Mouse (Mus musculus) telencephalon, adult 2 months (tissue): Measurements from ENCODE around the gene B4galnt4.
A peak's percentile ranks its signal among the peaks of the same experiment; 100 is the strongest.

Source experiments
- DNase-seq: peaks from one replicate; pipeline ENCODE4 v3.0.0-alpha.2; 2011; ENCODE audit warnings: low read depth, low spot score

The B4galnt4 gene

GRCm38 (mm10) chr7:141070058-141070862 lies 9.4 kb downstream of the B4galnt4 start:
- DNase-seq, result peak; percentile 80

GRCm38 (mm10) chr7:141072017-141072745 lies 11.3 kb downstream of the B4galnt4 start:
- no peak for DNase-seq

GRCm38 (mm10) chr7:141073782-141074181 lies 12.9 kb downstream of the B4galnt4 start:
- DNase-seq, result no peak

GRCm38 (mm10) chr7:141077841-141078240 lies 16.9 kb downstream of the B4galnt4 start, which contains the start of gene Pkp3:
Pkp3 (plus strand) TSS chr7:141078218.
- DNase-seq, result no peak

- DNase-seq, result no peak
Measured at GRCm38 (mm10) chr7:141078876-141079275, 18.0 kb downstream of the B4galnt4 start.

GRCm38 (mm10) chr7:141079481-141080449 lies 18.9 kb downstream of the B4galnt4 start:
- no peak for DNase-seq

DNA sequence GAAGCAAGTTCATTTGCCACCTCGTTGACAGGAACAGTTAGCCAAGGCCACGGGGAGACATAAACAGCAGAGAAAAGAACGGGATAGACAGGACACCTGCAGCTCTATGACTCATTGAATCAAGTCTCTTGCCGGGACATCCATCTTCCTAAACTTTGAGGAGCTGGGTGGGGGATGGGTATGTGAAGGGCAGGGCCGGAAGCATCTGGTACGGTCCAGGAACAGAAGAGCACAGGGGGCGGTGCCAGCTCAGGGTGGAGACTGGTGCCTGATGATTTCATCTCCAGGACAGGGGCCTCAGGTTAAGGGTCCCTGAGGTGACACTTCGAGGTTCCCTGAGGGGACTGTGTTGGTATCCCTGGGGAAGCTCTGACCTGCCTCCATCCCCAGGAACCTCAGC lies 27.0 kb downstream of the B4galnt4 start:
- DNase-seq, result no peak

DNA sequence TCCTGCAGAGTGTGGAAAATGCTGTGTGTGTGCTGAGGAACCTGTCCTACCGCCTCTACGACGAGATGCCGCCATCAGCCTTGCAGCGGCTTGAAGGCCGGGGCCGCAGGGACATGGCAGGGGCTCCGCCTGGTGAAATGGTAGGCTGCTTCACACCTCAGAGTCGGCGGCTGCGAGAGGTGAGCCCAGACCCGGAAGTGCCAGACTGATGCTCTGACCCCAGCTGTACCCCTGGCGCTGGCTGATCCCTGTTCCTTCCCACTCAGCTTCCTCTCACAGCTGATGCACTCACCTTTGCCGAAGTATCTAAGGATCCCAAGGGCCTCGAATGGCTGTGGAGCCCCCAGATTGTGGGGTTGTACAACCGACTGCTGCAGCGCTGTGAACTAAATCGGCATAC lies 27.6 kb downstream of the B4galnt4 start:
- DNase-seq, result no peak

- no peak for DNase-seq
Measured at GRCm38 (mm10) chr7:141090228-141090627, 29.3 kb downstream of the B4galnt4 start.

GRCm38 (mm10) chr7:141092051-141092735 lies 31.3 kb downstream of the B4galnt4 start:
- no peak for DNase-seq

GRCm38 (mm10) chr7:141093950-141094349 lies 33.0 kb downstream of the B4galnt4 start:
- no peak for DNase-seq

- DNase-seq, result no peak
Measured at GRCm38 (mm10) chr7:141094487-141095205, 33.7 kb downstream of the B4galnt4 start.

- no peak for DNase-seq
Measured at GRCm38 (mm10) chr7:141096021-141096420, 35.1 kb downstream of the B4galnt4 start.

- DNase-seq, result no peak
Measured at GRCm38 (mm10) chr7:141096649-141097056, 35.7 kb downstream of the B4galnt4 start.

GRCm38 (mm10) chr7:141097177-141097576 lies 36.3 kb downstream of the B4galnt4 start:
- DNase-seq, result no peak

GRCm38 (mm10) chr7:141099911-141100691 lies 39.2 kb downstream of the B4galnt4 start, which contains the start of gene Sigirr:
Sigirr (minus strand) TSS chr7:141100572.
- DNase-seq, result no peak

DNA sequence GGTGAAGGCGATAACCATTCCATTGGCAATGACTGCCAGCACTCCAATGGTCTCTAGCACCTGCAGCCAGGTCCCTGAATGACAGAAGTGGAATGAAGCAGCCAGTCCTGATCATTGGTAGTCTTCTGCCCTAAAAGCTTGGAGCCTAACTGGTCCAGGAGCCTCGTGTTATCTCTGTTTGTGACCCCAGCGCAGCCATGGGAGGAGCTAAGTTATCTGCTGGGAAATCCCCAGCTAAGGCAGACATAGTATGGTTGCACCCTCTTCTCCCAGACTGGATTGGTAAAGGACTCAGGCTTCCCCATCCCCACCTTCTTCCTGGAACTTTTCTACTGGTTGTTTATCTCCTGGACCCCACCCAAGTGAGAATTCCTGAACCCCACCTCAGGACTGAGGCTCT lies 42.3 kb downstream of the B4galnt4 start:
- DNase-seq, result no peak

DNA sequence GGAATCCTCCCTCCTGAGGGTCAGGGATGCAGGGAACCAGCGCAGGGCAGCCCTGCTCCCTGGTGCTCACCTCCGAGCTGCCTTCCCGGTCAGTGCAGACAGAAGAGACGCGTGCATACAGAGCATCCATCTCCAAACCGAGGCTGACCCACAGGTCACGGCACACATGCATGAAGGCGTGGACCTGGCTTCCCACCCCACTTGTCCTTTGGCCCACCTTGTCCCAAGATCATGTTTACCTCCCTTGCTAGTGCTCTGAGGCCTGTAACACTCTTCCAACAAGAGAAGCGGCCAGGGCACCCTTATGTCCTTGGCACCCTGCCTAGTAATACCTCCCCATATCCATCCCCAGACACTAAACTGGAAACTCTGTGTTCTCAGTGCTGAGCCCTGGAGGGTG lies 55.0 kb downstream of the B4galnt4 start:
- no peak for DNase-seq

GRCm38 (mm10) chr7:141117636-141118035 lies 56.7 kb downstream of the B4galnt4 start, which contains the start of gene Ano9:
Ano9 (minus strand) TSS chr7:141117806.
- no peak for DNase-seq
